8 mouse cellular contexts compared by ENCODE assay signal in the genomic region with DNA sequence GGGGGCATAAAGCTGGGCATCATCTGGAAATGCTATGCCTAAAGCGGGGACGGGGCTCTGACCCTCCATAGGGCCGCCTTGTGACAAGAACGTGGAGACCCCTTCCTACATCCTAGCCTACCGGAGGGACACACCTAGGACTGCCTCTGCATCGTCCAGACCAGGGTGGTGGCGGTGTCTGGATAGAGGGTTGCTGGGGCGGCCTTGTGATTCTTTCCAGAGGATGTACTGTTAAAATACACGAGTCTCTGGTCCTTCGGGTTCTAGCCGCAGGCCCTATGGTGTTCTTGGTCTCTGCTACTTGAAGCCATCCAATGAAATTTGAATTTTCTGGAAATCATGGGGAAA. TPM values are rescaled to one million over a fixed set of nuclear protein-coding genes. Genes with fewer than 3 reads are reported as not detected.
DNase-seq lines count a peak whose midpoint lies in the region; ATAC-seq and TF ChIP-seq lines count a peak whose summit lies in the region.

No protein-coding gene starts in this region.

- H3K9me3 ChIP-seq in neural tube, embryonic 11.5 days (ENCODE audit: control insufficient read depth, low read length), result no peaks in the 10 kb centered on the region
- no peaks in the 10 kb centered on the region for H3K9me3 ChIP-seq in limb, embryonic 14.5 days (ENCODE audit: control insufficient read depth, low read length)
- H3K9me3 ChIP-seq in stomach, embryonic 15.5 days, result no peaks in the 10 kb centered on the region

- no peak overlapping the region for H3K27ac ChIP-seq in neural tube, embryonic 11.5 days (ENCODE audit: low read depth, low read length)
- peak overlapping the region; percentile 97 for H3K27ac ChIP-seq in limb, embryonic 14.5 days (replicated peaks; ENCODE audit: low read depth, low read length)
- peak overlapping the region; percentile 93 for H3K27ac ChIP-seq in stomach, embryonic 15.5 days

- no peaks in the 10 kb centered on the region; the same call in 1 of the 2 replicates for H3K4me1 ChIP-seq in neural tube, embryonic 11.5 days (ENCODE audit: control insufficient read depth, insufficient read depth, low read length)
- peaks cover 48% of the 10 kb centered on the region for H3K4me1 ChIP-seq in limb, embryonic 14.5 days (ENCODE audit: control insufficient read depth, insufficient read depth, low read length)
- peaks cover 42% of the 10 kb centered on the region for H3K4me1 ChIP-seq in stomach, embryonic 15.5 days

- peak; percentile 44 for DNase-seq in adrenal gland, postnatal 10 days
- no peak for DNase-seq in adrenal gland, adult 18-20 months (ENCODE audit: low spot score in 2 of 2)
- DNase-seq in neural tube, embryonic 11.5 days (ENCODE audit: low spot score), result peak; percentile 35
- DNase-seq in neural tube, embryonic 10.5 days (ENCODE audit: extremely low spot score, low spot score), result no peak
- no peak for DNase-seq in limb, embryonic 14.5 days (ENCODE audit: low spot score)
- DNase-seq in urinary bladder, postnatal 25 days (ENCODE audit: low spot score), result no peak
- no peak for DNase-seq in gastrocnemius, postnatal 25 days

- H3K9ac ChIP-seq in neural tube, embryonic 11.5 days (ENCODE audit: low read length), result no peak overlapping the region
- H3K9ac ChIP-seq in limb, embryonic 14.5 days (ENCODE audit: low read depth, low read length, severe bottlenecking), result peak overlapping the region; percentile 90
- H3K9ac ChIP-seq in stomach, embryonic 15.5 days, result peak overlapping the region; percentile 43

- peak overlapping the region; percentile 56 for H3K4me3 ChIP-seq in neural tube, embryonic 11.5 days (ENCODE audit: low read depth, low read length)
- peak overlapping the region; percentile 68 for H3K4me3 ChIP-seq in limb, embryonic 14.5 days (replicated peaks; ENCODE audit: low read length)
- peak overlapping the region; percentile 55 for H3K4me3 ChIP-seq in stomach, embryonic 15.5 days (replicated peaks)

- peak overlapping the region; percentile 96 for H3K4me2 ChIP-seq in neural tube, embryonic 11.5 days (ENCODE audit: low read depth)
- H3K4me2 ChIP-seq in limb, embryonic 14.5 days (replicated peaks; ENCODE audit: low read depth, low read length, severe bottlenecking), result peak overlapping the region; percentile 64
- H3K4me2 ChIP-seq in stomach, embryonic 15.5 days, result peak overlapping the region; percentile 66

- H3K36me3 ChIP-seq in neural tube, embryonic 11.5 days (ENCODE audit: control insufficient read depth, insufficient read depth, low read length), result no peaks in the 10 kb centered on the region
- H3K36me3 ChIP-seq in limb, embryonic 14.5 days (ENCODE audit: control insufficient read depth, insufficient read depth, low read length), result peaks cover 29% of the 10 kb centered on the region
- H3K36me3 ChIP-seq in stomach, embryonic 15.5 days, result no peaks in the 10 kb centered on the region

- no peak for ATAC-seq in neural tube, embryonic 11.5 days (ENCODE audit: insufficient read depth, low FRiP score, low TSS enrichment)
- no peak for ATAC-seq in limb, embryonic 14.5 days (ENCODE audit: low FRiP score, low read depth)
- no peak for ATAC-seq in stomach, embryonic 15.5 days (ENCODE audit: insufficient read depth, low FRiP score, low read depth)

- peaks cover 38% of the 10 kb centered on the region for H3K27me3 ChIP-seq in neural tube, embryonic 11.5 days (ENCODE audit: control insufficient read depth, insufficient read depth, low read length)
- 0 out of 2 replicates have a peak, but pooled peaks cover 5% of the 10 kb centered on the region for H3K27me3 ChIP-seq in limb, embryonic 14.5 days (ENCODE audit: control insufficient read depth, insufficient read depth, low read length)
- peaks cover 38% of the 10 kb centered on the region for H3K27me3 ChIP-seq in stomach, embryonic 15.5 days (replicated peaks)

- no peak for TF ChIP-seq POLR2A in limb, embryonic 14.5 days (IDR thresholded peaks at IDR 0.05; ENCODE audit: borderline replicate concordance, extremely low read depth, insufficient read depth, insufficient read length)

- WGBS in neural tube, embryonic 11.5 days, result 6% methylated on average over 11 of the region's 11 CpGs
- 4% methylated on average over 11 of the region's 11 CpGs for WGBS in limb, embryonic 14.5 days
- 9% methylated on average over 11 of the region's 11 CpGs for WGBS in stomach, embryonic 15.5 days

RNA-seq across cellular contexts. Expression of gene Pmp22, which starts 2.9 kb away (rescaled TPM):
- total RNA-seq in adrenal gland, postnatal 10 days (2021), result 100 to 1,000 TPM; 119 to 122 TPM
- total RNA-seq in adrenal gland, adult 18-20 months (2021), result 100 to 1,000 TPM; 106 to 127 TPM
- 34.1 and 36.6 TPM in 2 replicates for polyA plus RNA-seq in neural tube, embryonic 11.5 days (2014; fragmentation: Nextera tagmentation; extraction: Ambion mirVana)
- 155 and 202 TPM in 2 replicates for polyA plus RNA-seq in limb, embryonic 14.5 days (2012; rRNA removed)
- 277 and 284 TPM in 2 replicates for polyA plus RNA-seq in limb, embryonic 14.5 days (2014; fragmentation: Nextera tagmentation; extraction: Ambion mirVana)
- polyA plus RNA-seq in stomach, embryonic 15.5 days (2015; fragmentation: Nextera tagmentation; extraction: Ambion mirVana), result 148 and 165 TPM in 2 replicates
- total RNA-seq in gastrocnemius, postnatal 25 days (2021), result 10 to 100 TPM; 67.7 to 85.9 TPM

Comparison
In these comparisons a context has a peak if more than half of its experiments do, and no peak if none do; other contexts are left out.
1. DNase-seq: peak in adrenal gland, postnatal 10 days (single experiment) and neural tube, embryonic 11.5 days (single experiment); none in adrenal gland, adult 18-20 months (0 of 2), neural tube, embryonic 10.5 days (single experiment), limb, embryonic 14.5 days (single experiment), urinary bladder, postnatal 25 days (single experiment) and gastrocnemius, postnatal 25 days (single experiment).
2. Peak in every context shown above with its lines, with median percentiles within 50 percentile points of each other: H3K4me2 ChIP-seq and H3K4me3 ChIP-seq.